Mouse (Mus musculus) lung, postnatal 4 days (tissue): ENCODE results near the gene Ccdc154.
A peak's percentile ranks its signal among the peaks of the same experiment; 100 is the strongest.
"Not testable (repeated sequence)": the region's sequence is repeated elsewhere in the genome, so short reads cannot be mapped to it uniquely, and the experiment has no call there.

Experiments
- DNase-seq, 2 experiments: peaks; one replicate each; pipeline ENCODE4 v3.0.0; 2021

Gene Ccdc154

GRCm38 (mm10) chr17:25162161-25162560 is at the start of gene Ccdc154:
Gene Ccdc154, plus strand, starts transcription at chr17:25162461.
- no peak for DNase-seq

- DNase-seq, result no peak
These were observed 47.2 kb upstream of the Ccdc154 start for GRCm38 (mm10) chr17:25114908-25115645.

GRCm38 (mm10) chr17:25115664-25116432 is 46.4 kb upstream of the Ccdc154 start, which contains the start of gene Telo2:
Gene Telo2, minus strand, starts transcription at chr17:25115967.
- DNase-seq, result peak; percentile 94 to 96

GRCm38 (mm10) chr17:25117263-25117662 is 45.0 kb upstream of the Ccdc154 start:
- peak in 1 of 2 experiments; percentile 47 for DNase-seq

- no peak for DNase-seq
These were observed 41.9 kb upstream of the Ccdc154 start, which contains the start of gene Ptx4 for GRCm38 (mm10) chr17:25120406-25120805. Gene Ptx4, plus strand, starts transcription at chr17:25120760.

GRCm38 (mm10) chr17:25123979-25124378 is 38.3 kb upstream of the Ccdc154 start:
- peak in 1 of 2 experiments; percentile 43 for DNase-seq

- not testable (repeated sequence) for DNase-seq
These were observed 36.7 kb upstream of the Ccdc154 start for GRCm38 (mm10) chr17:25125442-25126060.

- no peak for DNase-seq
These were observed 35.2 kb upstream of the Ccdc154 start for GRCm38 (mm10) chr17:25127079-25127478.

- no peak for DNase-seq
These were observed 34.6 kb upstream of the Ccdc154 start for GRCm38 (mm10) chr17:25127681-25128080.

- no peak for DNase-seq
These were observed 32.2 kb upstream of the Ccdc154 start for GRCm38 (mm10) chr17:25130060-25130459.

GRCm38 (mm10) chr17:25133275-25133698 is 29.0 kb upstream of the Ccdc154 start, which contains the start of gene Clcn7:
Gene Clcn7, plus strand, starts transcription at chr17:25133391.
- peak; percentile 92 to 93 for DNase-seq

- DNase-seq, result no peak
These were observed 26.6 kb upstream of the Ccdc154 start for GRCm38 (mm10) chr17:25135622-25136021.

- DNase-seq, result no peak
These were observed 23.5 kb upstream of the Ccdc154 start for GRCm38 (mm10) chr17:25138803-25139202.

GRCm38 (mm10) chr17:25139960-25140359 is 22.3 kb upstream of the Ccdc154 start:
- DNase-seq, result peak in 1 of 2 experiments; percentile 26

- DNase-seq, result no peak
These were observed 1.1 kb downstream of the Ccdc154 start for GRCm38 (mm10) chr17:25163387-25163786.

GRCm38 (mm10) chr17:25164770-25165169 is 2.5 kb downstream of the Ccdc154 start:
- no peak for DNase-seq

GRCm38 (mm10) chr17:25165970-25166671 is 3.9 kb downstream of the Ccdc154 start:
- no peak for DNase-seq

GRCm38 (mm10) chr17:25169706-25170105 is 7.4 kb downstream of the Ccdc154 start:
- no peak for DNase-seq

GRCm38 (mm10) chr17:25172558-25172957 is 10.3 kb downstream of the Ccdc154 start:
- no peak for DNase-seq

- DNase-seq, result peak; percentile 47 to 74
These were observed 13.2 kb downstream of the Ccdc154 start, which contains the start of gene Gm38655 for GRCm38 (mm10) chr17:25175411-25175810. Gene Gm38655, minus strand, starts transcription at chr17:25175471.

GRCm38 (mm10) chr17:25183232-25183631 is 21.0 kb downstream of the Ccdc154 start:
- DNase-seq, result no peak

- peak; percentile 97 to 98 for DNase-seq
These were observed 21.9 kb downstream of the Ccdc154 start, which contains the start of gene BC003965 for GRCm38 (mm10) chr17:25184129-25184691. Gene BC003965, plus strand, starts transcription at chr17:25184554.
